Mouse (Mus musculus) yolk sac, embryonic 10.5 days (tissue): ENCODE measurements around the gene Papln.

Experiments used
- DNase-seq: peaks from one replicate; pipeline ENCODE4 v3.0.0-alpha.2; 2017; ENCODE audit warnings: low spot score

Gene Papln

DNA sequence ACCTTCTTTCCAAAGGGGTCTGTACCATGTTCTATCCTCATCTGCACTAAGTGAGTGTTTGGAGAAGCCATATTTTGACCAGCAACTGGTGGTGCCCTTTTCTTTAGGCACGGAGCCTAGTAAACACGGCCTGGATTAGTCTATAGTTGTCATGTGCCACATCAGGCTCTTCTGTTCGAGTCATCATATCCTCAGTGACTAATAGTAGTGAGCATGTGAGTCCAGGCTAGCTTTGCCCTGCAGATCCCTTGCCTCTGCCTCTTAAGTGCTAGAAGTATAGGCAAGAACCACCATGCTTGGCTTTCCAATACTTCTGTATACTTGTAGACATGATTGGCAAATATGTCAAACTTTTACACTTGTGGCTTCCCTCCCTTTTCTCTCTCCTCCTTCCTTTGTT lies 70.5 kb downstream of the Papln start:
- DNase-seq = no peak

DNA sequence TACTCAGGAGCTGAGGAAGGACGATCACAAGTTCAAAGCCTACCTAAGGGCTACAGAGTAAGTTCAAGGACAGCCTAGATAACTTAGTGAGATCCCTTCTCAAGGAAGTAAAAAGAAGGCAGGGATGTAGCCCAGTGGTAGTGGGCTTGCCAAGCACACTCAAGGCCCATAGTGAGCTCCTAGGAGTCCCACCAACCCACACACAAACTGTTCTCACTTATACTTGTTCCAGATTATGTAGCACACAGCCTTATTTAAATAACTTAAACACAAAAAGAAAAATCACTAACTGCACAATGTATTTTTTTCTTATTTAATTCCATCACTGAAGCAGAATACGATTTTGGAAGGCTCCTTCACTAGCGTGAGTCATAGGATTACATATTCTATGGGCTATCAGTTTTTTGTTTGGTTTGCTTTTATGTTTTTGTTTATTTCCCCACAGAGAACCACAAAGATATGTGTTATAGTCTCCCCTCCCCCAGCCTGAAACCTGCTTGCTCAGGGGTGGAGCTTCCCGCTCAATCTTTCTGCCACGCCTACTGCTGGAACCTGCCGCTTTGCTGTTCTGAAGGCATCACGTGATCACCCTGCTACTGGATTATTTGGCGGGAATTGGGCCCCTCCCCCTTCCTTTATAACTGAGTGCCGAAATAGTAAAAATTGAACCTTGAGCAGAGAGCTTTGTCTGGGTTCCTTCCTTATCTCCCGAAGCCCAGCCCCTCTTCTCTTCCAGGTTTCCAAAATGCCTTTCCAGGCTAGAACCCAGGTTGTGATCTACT lies 78.2 kb downstream of the Papln start:
- DNase-seq = no peak
